Mouse (Mus musculus) ES-E14 (cell line): ENCODE measurements at regions not wholly inside any gene's neighbourhood (a gene's known extent, or its start where the extent isn't known, plus 50 kb on each side); places are given as distances from the start of the nearest gene placed in this dataset.

Source experiments
- CHD2 ChIP-seq: IDR thresholded peaks from 2 replicates; pipeline ENCODE4 v1.6.1; 2014; ENCODE audit warnings: mild to moderate bottlenecking, low read depth, low read length, inconsistent platforms
- HCFC1 ChIP-seq: IDR thresholded peaks from 2 replicates; pipeline ENCODE4 v1.6.1; 2012; ENCODE audit warnings: low read length, inconsistent platforms, borderline replicate concordance; ENCODE audit not compliant: insufficient read depth
- ZC3H11A ChIP-seq: IDR thresholded peaks from 2 replicates; pipeline ENCODE4 v1.6.1; 2012; ENCODE audit warnings: low read depth, mild to moderate bottlenecking, inconsistent platforms, low read length, borderline replicate concordance

GRCm38 (mm10) chr1:186250316-186250715 lies 133.2 kb upstream of the Lyplal1 start:
- TF ChIP-seq CHD2 (no peak), ZC3H11A (no peak), HCFC1 (no peak)
